ENCODE assay signal across 20 mouse cellular contexts in genomic region chr5:107019057-107019456, GRCm38 (mm10).
"Had no signal": no experiment of that assay in that cellular context is flagged by ENCODE, and none has a peak within 500 bp of the region (broad histone marks: within the 10 kb centered on the region; RNA-seq: fewer than 3 reads in every experiment).

No protein-coding gene starts in this region.

- H3K9me3 ChIP-seq: limb, embryonic 12.5 days; limb, embryonic 15.5 days; liver, embryonic 13.5 days; midbrain, embryonic 12.5 days; neural tube, embryonic 13.5 days; stomach, embryonic 15.5 days had no signal

- H3K27me3 ChIP-seq: limb, embryonic 12.5 days; limb, embryonic 15.5 days; midbrain, embryonic 12.5 days; neural tube, embryonic 13.5 days; stomach, embryonic 15.5 days had no signal

- DNase-seq: kidney, postnatal 25 days; layer of hippocampus, postnatal 36 days; liver, embryonic 13.5 days; lung, adult 2 months; lung, postnatal 14 days; lung, postnatal 4 days; retina, postnatal 1 day; right cerebral cortex, postnatal 25 days; spleen, adult 18-20 months; thymus, adult 18-20 months; thymus, postnatal 36 days had no signal

- H3K36me3 ChIP-seq: limb, embryonic 12.5 days; limb, embryonic 15.5 days; liver, embryonic 13.5 days; midbrain, embryonic 12.5 days; neural tube, embryonic 13.5 days; stomach, embryonic 15.5 days had no signal

- ATAC-seq: midbrain, embryonic 16.5 days had no signal

- H3K9ac ChIP-seq: limb, embryonic 12.5 days; limb, embryonic 15.5 days; liver, embryonic 13.5 days; midbrain, embryonic 12.5 days; neural tube, embryonic 13.5 days; stomach, embryonic 15.5 days had no signal

- H3K4me3 ChIP-seq: left cerebral cortex, adult 2 months; limb, embryonic 12.5 days; limb, embryonic 15.5 days; liver, embryonic 13.5 days; midbrain, embryonic 12.5 days; myocyte; neural tube, embryonic 13.5 days; stomach, embryonic 15.5 days had no signal

- H3K4me2 ChIP-seq: limb, embryonic 12.5 days; limb, embryonic 15.5 days; liver, embryonic 13.5 days; midbrain, embryonic 12.5 days; neural tube, embryonic 13.5 days; stomach, embryonic 15.5 days had no signal

- H3K27ac ChIP-seq: kidney, postnatal 0 days; left cerebral cortex, adult 2 months; liver, embryonic 13.5 days; midbrain, embryonic 12.5 days; neural tube, embryonic 13.5 days had no signal
